Mouse (Mus musculus): Measurements from ENCODE around the gene Tnni3. TPM values are rescaled to one million over a fixed set of nuclear protein-coding genes. Genes with fewer than 3 reads are reported as not detected.

Tnni3 gene
- polyA plus RNA-seq, 1 experiment from 2014 or later: 1.1 TPM

DNA sequence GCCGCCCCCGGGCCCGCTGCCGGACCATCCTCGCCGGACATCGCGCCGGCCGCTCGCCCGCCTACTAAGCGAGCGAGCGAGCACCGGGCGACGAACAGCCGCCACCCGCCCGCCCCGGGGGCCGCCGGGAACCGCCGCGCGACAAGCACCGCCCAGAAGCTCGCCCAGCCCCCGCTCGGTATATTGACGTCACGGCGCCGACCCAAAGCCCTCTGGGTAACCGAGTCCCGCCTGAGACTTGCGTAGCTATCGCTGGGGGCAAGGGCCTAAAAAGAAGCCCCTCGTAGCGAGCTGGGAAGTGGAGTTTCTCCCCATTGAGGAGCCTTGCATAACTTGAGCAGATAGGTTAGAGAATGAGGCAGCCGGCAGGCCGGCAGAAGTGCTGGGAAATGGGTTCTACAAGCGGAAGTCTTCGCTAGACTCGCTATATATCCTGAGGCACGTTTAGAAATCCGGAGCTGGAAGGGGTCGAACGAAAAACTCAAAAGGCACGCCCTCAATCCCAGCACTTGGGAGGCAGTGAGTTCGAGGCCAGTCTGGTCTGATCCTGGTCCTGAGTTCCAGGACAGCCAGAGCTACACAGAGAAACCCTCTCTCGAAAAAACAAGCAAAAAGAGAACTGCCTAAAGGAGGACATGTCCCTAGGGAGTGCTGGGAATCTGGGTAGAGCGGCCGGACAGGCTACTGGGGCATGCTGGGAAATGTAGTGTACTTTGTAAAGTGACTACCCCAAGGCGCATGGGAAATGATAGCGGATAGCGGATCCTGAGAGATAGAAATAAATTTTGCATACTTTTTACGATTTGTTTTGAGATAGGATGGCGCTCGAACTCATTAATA lies 22.3 kb downstream of the Tnni3 start, which contains the start of gene Ppp1r12c:
Gene Ppp1r12c (minus strand): TSS at position 123 of the 840 bp plus-strand sequence.
- ATAC-seq: peak; percentile 89
- Histone ChIP-seq H3K9me3 (ENCODE audit: control insufficient read depth) (no peaks in the 10 kb centered on the region), H3K9ac (ENCODE audit: low read depth, low read length) (peak within 1 kb of the TSS; percentile 73), H3K36me3 (ENCODE audit: control insufficient read depth, insufficient read depth) (peaks cover 4% of the 10 kb centered on the region), H3K4me1 (replicated peaks; ENCODE audit: control insufficient read depth, insufficient read depth, low read length) (0 out of 2 replicates have a peak, but pooled peaks cover 6% of the 10 kb centered on the region), H3K4me2 (replicated peaks; ENCODE audit: low read depth) (peak within 1 kb of the TSS; percentile 86), H3K27me3 (replicated peaks; ENCODE audit: control insufficient read depth, insufficient read depth, low read length) (no peaks in the 10 kb centered on the region), H3K27ac (ENCODE audit: low read depth, low read length) (peak within 1 kb of the TSS; percentile 70), H3K4me3 (ENCODE audit: low read depth, low read length) (peak within 1 kb of the TSS; percentile 80)
- WGBS: under 1% methylated on average over 62 of the region's 62 CpGs
- TF ChIP-seq CTCF (IDR thresholded peaks at IDR 0.05; ENCODE audit: low read depth): no peak

DNA sequence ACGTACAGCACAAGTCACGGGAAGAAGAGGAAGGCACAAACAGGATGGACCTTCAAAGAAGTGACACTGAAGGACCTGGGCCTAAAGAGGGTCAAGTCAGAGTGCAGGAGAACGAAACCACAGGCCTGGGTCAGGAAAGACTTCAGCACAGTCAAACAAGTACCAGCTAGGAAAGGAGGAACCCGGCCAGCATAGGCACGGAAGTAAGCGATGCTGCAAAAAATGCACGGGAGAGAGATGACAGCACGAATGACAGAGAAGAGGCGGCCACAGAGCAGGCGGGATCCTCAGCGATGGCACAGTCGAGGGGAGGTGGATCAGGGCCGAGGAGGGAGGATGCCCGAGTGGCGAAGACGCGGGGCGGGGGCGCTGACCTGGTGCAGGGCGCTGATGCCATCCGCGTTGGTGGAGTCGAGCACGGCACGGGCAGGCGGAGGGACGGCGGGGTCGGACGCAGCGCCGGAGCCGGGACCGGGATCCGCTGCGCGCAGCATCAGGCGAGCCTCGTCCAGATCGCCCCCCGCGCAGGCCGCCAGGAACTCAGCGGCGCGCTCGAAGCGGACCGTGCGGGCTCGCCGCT lies 23.0 kb downstream of the Tnni3 start:
- Histone ChIP-seq H3K9ac (ENCODE audit: low read depth, low read length) (peak overlapping the region; percentile 73), H3K4me3 (ENCODE audit: low read depth, low read length) (peak overlapping the region; percentile 80), H3K27me3 (replicated peaks; ENCODE audit: control insufficient read depth, insufficient read depth, low read length) (no peaks in the 10 kb centered on the region), H3K27ac (ENCODE audit: low read depth, low read length) (peak overlapping the region; percentile 70), H3K4me1 (replicated peaks; ENCODE audit: control insufficient read depth, insufficient read depth, low read length) (0 out of 2 replicates have a peak, but pooled peaks cover 6% of the 10 kb centered on the region), H3K4me2 (replicated peaks; ENCODE audit: low read depth) (peak overlapping the region; percentile 86), H3K9me3 (ENCODE audit: control insufficient read depth) (no peaks in the 10 kb centered on the region), H3K36me3 (ENCODE audit: control insufficient read depth, insufficient read depth) (peaks cover 12% of the 10 kb centered on the region)
- ATAC-seq: peak; percentile 37
- under 1% methylated on average over 35 of the region's 52 CpGs for WGBS
- no peak for TF ChIP-seq CTCF (IDR thresholded peaks at IDR 0.05; ENCODE audit: low read depth)

DNA sequence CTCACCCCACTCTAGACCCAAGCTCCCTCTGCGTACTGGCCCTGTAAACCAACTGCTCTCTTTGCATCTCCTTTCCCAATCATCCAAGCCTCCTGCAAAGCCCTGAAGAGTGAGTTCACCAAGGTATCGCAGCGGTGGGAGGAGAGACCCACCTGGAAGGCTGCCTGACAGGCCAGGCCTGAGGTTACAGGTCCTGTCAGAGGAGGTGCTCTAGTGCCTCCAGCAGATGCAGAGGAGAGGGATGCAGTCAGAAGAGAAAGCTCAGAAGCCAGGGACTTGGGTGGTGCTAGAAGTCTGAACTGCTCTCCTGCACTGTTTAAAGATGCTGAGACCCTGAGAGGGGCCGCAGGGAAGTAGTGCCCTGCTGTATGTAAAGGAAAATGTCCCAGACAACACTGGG lies 25.0 kb downstream of the Tnni3 start:
- WGBS: 81% methylated on average over 4 of the region's 4 CpGs
- no peaks in the 10 kb centered on the region for H3K27me3 ChIP-seq (replicated peaks; ENCODE audit: control insufficient read depth, insufficient read depth, low read length)
- no peak overlapping the region for H3K4me3 ChIP-seq (ENCODE audit: low read depth, low read length)
- H3K4me2 ChIP-seq (replicated peaks; ENCODE audit: low read depth): peak overlapping the region; percentile 86
- 0 out of 2 replicates have a peak, but pooled peaks cover 6% of the 10 kb centered on the region for H3K4me1 ChIP-seq (replicated peaks; ENCODE audit: control insufficient read depth, insufficient read depth, low read length)
- no peaks in the 10 kb centered on the region for H3K9me3 ChIP-seq (ENCODE audit: control insufficient read depth)
- TF ChIP-seq CTCF (IDR thresholded peaks at IDR 0.05; ENCODE audit: low read depth): no peak
- peak overlapping the region; percentile 54 for H3K27ac ChIP-seq (ENCODE audit: low read depth, low read length)
- ATAC-seq: no peak
- peak overlapping the region; percentile 5 for H3K9ac ChIP-seq (ENCODE audit: low read depth, low read length)
- peaks cover 27% of the 10 kb centered on the region for H3K36me3 ChIP-seq (ENCODE audit: control insufficient read depth, insufficient read depth)

DNA sequence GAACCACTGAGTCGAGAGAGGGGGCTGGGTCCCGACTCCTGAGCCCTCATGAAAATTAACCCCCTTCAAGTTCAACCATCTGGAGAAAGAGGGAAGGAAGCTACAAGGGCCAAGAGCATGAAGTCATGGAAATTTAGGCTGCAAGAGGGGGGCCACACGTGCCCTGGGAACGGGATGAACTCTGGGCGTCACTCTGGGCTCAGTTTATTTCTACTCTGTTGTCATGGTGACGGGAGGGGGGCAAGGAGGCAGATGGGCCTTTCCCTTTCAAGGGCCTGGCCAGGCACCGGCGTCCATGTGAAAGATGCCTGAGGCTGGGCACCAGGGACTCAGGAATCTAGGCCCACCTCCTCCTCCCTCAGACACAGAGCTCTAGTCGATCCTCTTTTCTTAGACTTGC lies 25.8 kb downstream of the Tnni3 start:
- Histone ChIP-seq H3K36me3 (ENCODE audit: control insufficient read depth, insufficient read depth) (peaks cover 32% of the 10 kb centered on the region), H3K9me3 (ENCODE audit: control insufficient read depth) (no peaks in the 10 kb centered on the region), H3K27me3 (replicated peaks; ENCODE audit: control insufficient read depth, insufficient read depth, low read length) (no peaks in the 10 kb centered on the region), H3K27ac (ENCODE audit: low read depth, low read length) (no peak overlapping the region), H3K4me3 (ENCODE audit: low read depth, low read length) (no peak overlapping the region), H3K9ac (ENCODE audit: low read depth, low read length) (peak overlapping the region; percentile 11; the same call in 1 of the 2 replicates), H3K4me2 (replicated peaks; ENCODE audit: low read depth) (peak overlapping the region; percentile 86), H3K4me1 (replicated peaks; ENCODE audit: control insufficient read depth, insufficient read depth, low read length) (0 out of 2 replicates have a peak, but pooled peaks cover 6% of the 10 kb centered on the region)
- 32% methylated on average over 9 of the region's 9 CpGs for WGBS
- no peak for TF ChIP-seq CTCF (IDR thresholded peaks at IDR 0.05; ENCODE audit: low read depth)
- ATAC-seq: 0 out of 2 replicates have a peak, but pooled peaks have one; percentile 3

DNA sequence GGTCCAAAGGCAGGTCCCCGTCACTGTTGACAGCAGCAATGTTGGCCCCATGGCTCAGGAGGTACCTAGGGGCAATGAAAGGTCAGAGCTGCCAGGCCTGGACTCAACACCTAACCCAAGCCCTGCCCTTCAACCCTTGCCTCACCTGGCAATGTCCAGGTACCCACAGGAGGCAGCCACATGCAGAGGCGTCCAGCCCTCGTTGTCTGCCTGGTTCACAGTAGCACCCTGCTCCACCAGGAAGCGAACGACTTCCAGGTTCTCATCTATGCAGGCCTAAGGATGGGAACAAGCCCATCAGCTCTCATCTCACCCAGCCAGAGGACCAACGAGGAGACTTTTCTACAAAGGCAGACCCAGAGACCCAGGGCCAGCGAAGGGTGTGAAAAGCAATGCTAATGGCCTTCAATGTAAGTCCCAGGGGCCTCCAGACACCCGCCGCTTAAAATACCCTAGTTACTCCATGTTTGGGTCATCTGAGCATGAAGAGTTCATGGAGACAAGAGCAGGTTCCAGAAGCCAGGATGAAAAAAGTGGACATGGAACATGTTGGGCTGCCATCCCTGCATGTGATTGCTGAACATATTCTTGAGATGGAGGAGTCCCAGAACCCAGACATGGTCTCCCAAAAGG lies 26.6 kb downstream of the Tnni3 start:
- ATAC-seq: no peak
- Histone ChIP-seq H3K4me2 (replicated peaks; ENCODE audit: low read depth) (peak overlapping the region; percentile 32; the same call in 1 of the 2 replicates), H3K9ac (ENCODE audit: low read depth, low read length) (0 out of 2 replicates have a peak overlapping the region, but pooled peaks have one; percentile 11), H3K27me3 (replicated peaks; ENCODE audit: control insufficient read depth, insufficient read depth, low read length) (no peaks in the 10 kb centered on the region), H3K4me1 (replicated peaks; ENCODE audit: control insufficient read depth, insufficient read depth, low read length) (peaks cover 6% of the 10 kb centered on the region; the same call in 1 of the 2 replicates), H3K9me3 (ENCODE audit: control insufficient read depth) (no peaks in the 10 kb centered on the region), H3K36me3 (ENCODE audit: control insufficient read depth, insufficient read depth) (peaks cover 33% of the 10 kb centered on the region), H3K4me3 (ENCODE audit: low read depth, low read length) (no peak overlapping the region), H3K27ac (ENCODE audit: low read depth, low read length) (no peak overlapping the region)
- 87% methylated on average over 9 of the region's 9 CpGs for WGBS
- no peak for TF ChIP-seq CTCF (IDR thresholded peaks at IDR 0.05; ENCODE audit: low read depth)

DNA sequence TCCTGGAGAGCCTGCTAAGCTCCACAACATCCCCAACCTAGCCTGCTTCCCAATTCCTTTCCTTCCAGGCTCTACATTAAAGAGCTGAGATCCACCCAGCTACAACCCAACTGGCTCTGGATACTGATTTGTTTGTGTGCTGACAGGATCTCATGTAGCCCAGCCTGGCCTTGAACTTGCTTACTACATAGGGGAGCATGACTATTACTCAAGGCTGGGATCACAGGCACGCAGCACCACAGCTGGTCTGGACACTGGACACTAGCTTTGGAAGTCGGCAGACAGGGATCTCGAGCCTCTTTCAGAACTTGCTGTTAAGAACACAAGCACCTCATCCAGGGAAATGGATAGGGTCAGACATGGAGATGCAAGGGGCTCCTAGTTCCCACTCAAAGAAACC lies 27.6 kb downstream of the Tnni3 start:
- Histone ChIP-seq H3K4me2 (replicated peaks; ENCODE audit: low read depth) (no peak overlapping the region), H3K9ac (ENCODE audit: low read depth, low read length) (no peak overlapping the region), H3K36me3 (ENCODE audit: control insufficient read depth, insufficient read depth) (peaks cover 33% of the 10 kb centered on the region), H3K27ac (ENCODE audit: low read depth, low read length) (no peak overlapping the region), H3K4me1 (replicated peaks; ENCODE audit: control insufficient read depth, insufficient read depth, low read length) (peaks cover 6% of the 10 kb centered on the region; the same call in 1 of the 2 replicates), H3K9me3 (ENCODE audit: control insufficient read depth) (no peaks in the 10 kb centered on the region), H3K4me3 (ENCODE audit: low read depth, low read length) (no peak overlapping the region), H3K27me3 (replicated peaks; ENCODE audit: control insufficient read depth, insufficient read depth, low read length) (no peaks in the 10 kb centered on the region)
- no peak for TF ChIP-seq CTCF (IDR thresholded peaks at IDR 0.05; ENCODE audit: low read depth)
- WGBS: 91% methylated on average over 3 of the region's 3 CpGs
- ATAC-seq: no peak

All from intestine, postnatal 0 days (tissue).